Mouse (Mus musculus) liver, embryonic 16.5 days (tissue): ENCODE measurements at regions not wholly inside any gene's neighbourhood (a gene's known extent, or its start where the extent isn't known, plus 50 kb on each side); places are given as distances from the start of the nearest gene placed in this dataset.

Experiments used
- ATAC-seq: fragments of 200-750 bp; cut with Nextera tagmentation; 2 replicates; pipeline ENCODE4 v1.8.0; 2017; ENCODE audit warnings: low read depth, mild to moderate bottlenecking, moderate number of reproducible peaks, moderate library complexity
- H3K27ac ChIP-seq: fragments of 300-500 bp; sonication (generic); 2 replicates; pipeline ENCODE4 v1.5.1; 2014; ENCODE audit warnings: mild to moderate bottlenecking, low read length
- H3K27me3 ChIP-seq: fragments of 300-500 bp; sonication (generic); 2 replicates; pipeline ENCODE4 v1.6.1; 2014; ENCODE audit warnings: low read depth, low read length, mixed read lengths; ENCODE audit not compliant: control insufficient read depth, insufficient read depth
- H3K36me3 ChIP-seq: fragments of 300-500 bp; sonication (generic); 2 replicates; pipeline ENCODE4 v1.6.1; 2014; ENCODE audit warnings: mild to moderate bottlenecking; ENCODE audit not compliant: control insufficient read depth, insufficient read depth
- H3K4me1 ChIP-seq: fragments of 300-500 bp; sonication (generic); 2 replicates; pipeline ENCODE4 v1.6.1; 2014; ENCODE audit warnings: low read depth, low read length, mixed read lengths; ENCODE audit not compliant: control insufficient read depth
- H3K4me2 ChIP-seq: fragments of 300-500 bp; sonication (generic); 2 replicates; pipeline ENCODE4 v1.6.1; 2014; ENCODE audit warnings: low read depth, low read length, mixed read lengths
- H3K4me3 ChIP-seq: fragments of 300-500 bp; sonication (generic); 2 replicates; pipeline ENCODE4 v1.5.1; 2014; ENCODE audit warnings: low read depth, mild to moderate bottlenecking, low read length
- H3K9ac ChIP-seq: fragments of 300-500 bp; sonication (generic); 2 replicates; pipeline ENCODE4 v1.6.1; 2014; ENCODE audit warnings: low read depth, low read length
- H3K9me3 ChIP-seq: fragments of 300-500 bp; sonication (generic); replicated peaks from 2 replicates; pipeline ENCODE4 v1.6.1; 2016; ENCODE audit warnings: low read length; ENCODE audit not compliant: control insufficient read depth
- WGBS: fragments of 180-500 bp; shearing (Covaris S2); extraction: QIAGEN DNeasy Blood & Tissue Kit; methylation state at CpG from one replicate; pipeline ENCODE4 v1.1.7; 2014; ENCODE audit not compliant: insufficient replicate concordance; 5-methylcytosine and 5-hydroxymethylcytosine counted together

- WGBS: 50% methylated on average over 1 of the region's 1 CpGs
- Histone ChIP-seq H3K4me1 (no peaks in the 10 kb centered on the region), H3K27ac (no peak overlapping the region), H3K27me3 (no peaks in the 10 kb centered on the region), H3K36me3 (no peaks in the 10 kb centered on the region), H3K9ac (no peak overlapping the region), H3K9me3 (no peaks in the 10 kb centered on the region), H3K4me3 (no peak overlapping the region), H3K4me2 (no peak overlapping the region)
- no peak for ATAC-seq
These were observed 67.8 kb upstream of the Cxcr4 start for GRCm38 (mm10) chr1:128659857-128660256.

- H3K9ac ChIP-seq: no peak overlapping the region
- H3K4me2 ChIP-seq: no peak overlapping the region
- no peaks in the 10 kb centered on the region for H3K27me3 ChIP-seq
- H3K36me3 ChIP-seq: no peaks in the 10 kb centered on the region
- ATAC-seq: no peak
- WGBS: 17% methylated on average over 2 of the region's 2 CpGs
- no peak overlapping the region for H3K4me3 ChIP-seq
- H3K27ac ChIP-seq: no peak overlapping the region
- no peaks in the 10 kb centered on the region for H3K4me1 ChIP-seq
- no peaks in the 10 kb centered on the region for H3K9me3 ChIP-seq
These were observed 66.7 kb upstream of the Cxcr4 start for GRCm38 (mm10) chr1:128658802-128659201.

GRCm38 (mm10) chr1:128654099-128654862 lies 62.2 kb upstream of the Cxcr4 start:
- no peak overlapping the region for H3K27ac ChIP-seq

GRCm38 (mm10) chr1:128650596-128650995 lies 58.5 kb upstream of the Cxcr4 start:
- ATAC-seq: no peak
- no peak overlapping the region for H3K27ac ChIP-seq
- H3K36me3 ChIP-seq: no peaks in the 10 kb centered on the region
- no peak overlapping the region for H3K9ac ChIP-seq
- no peaks in the 10 kb centered on the region for H3K9me3 ChIP-seq
- WGBS: 57% methylated on average over 2 of the region's 2 CpGs
- H3K4me1 ChIP-seq: no peaks in the 10 kb centered on the region
- H3K4me2 ChIP-seq: no peak overlapping the region
- H3K27me3 ChIP-seq: no peaks in the 10 kb centered on the region
- H3K4me3 ChIP-seq: no peak overlapping the region

More at GRCm38 (mm10) chr1:128654099-128654862, 62.2 kb upstream of the Cxcr4 start:
- WGBS: 34% methylated on average over 5 of the region's 5 CpGs
- H3K4me3 ChIP-seq: no peak overlapping the region
- no peak overlapping the region for H3K4me2 ChIP-seq
- H3K9me3 ChIP-seq: no peaks in the 10 kb centered on the region
- no peak for ATAC-seq
- no peaks in the 10 kb centered on the region for H3K4me1 ChIP-seq
- H3K36me3 ChIP-seq: no peaks in the 10 kb centered on the region
- no peaks in the 10 kb centered on the region for H3K27me3 ChIP-seq
- no peak overlapping the region for H3K9ac ChIP-seq

GRCm38 (mm10) chr1:128649490-128650178 lies 57.5 kb upstream of the Cxcr4 start:
- H3K4me1 ChIP-seq: no peaks in the 10 kb centered on the region
- H3K9ac ChIP-seq: no peak overlapping the region
- no peak overlapping the region for H3K27ac ChIP-seq
- H3K4me3 ChIP-seq: no peak overlapping the region
- H3K36me3 ChIP-seq: no peaks in the 10 kb centered on the region
- no peaks in the 10 kb centered on the region for H3K9me3 ChIP-seq
- no peaks in the 10 kb centered on the region for H3K27me3 ChIP-seq
- 60% methylated on average over 13 of the region's 13 CpGs for WGBS
- H3K4me2 ChIP-seq: no peak overlapping the region
- no peak for ATAC-seq

- Histone ChIP-seq H3K36me3 (no peaks in the 10 kb centered on the region), H3K27ac (no peak overlapping the region)
- WGBS: 37% methylated on average over 4 of the region's 4 CpGs
These were observed 51.3 kb upstream of the Cxcr4 start for GRCm38 (mm10) chr1:128643316-128643776.

GRCm38 (mm10) chr1:128642212-128642611 lies 50.1 kb upstream of the Cxcr4 start:
- Histone ChIP-seq H3K4me3 (no peak overlapping the region), H3K27ac (no peak overlapping the region), H3K9ac (no peak overlapping the region), H3K4me2 (no peak overlapping the region), H3K27me3 (no peaks in the 10 kb centered on the region), H3K4me1 (no peaks in the 10 kb centered on the region), H3K36me3 (no peaks in the 10 kb centered on the region), H3K9me3 (no peaks in the 10 kb centered on the region)
- WGBS: 29% methylated on average over 2 of the region's 2 CpGs
- ATAC-seq: no peak

More at GRCm38 (mm10) chr1:128643316-128643776, 51.3 kb upstream of the Cxcr4 start:
- Histone ChIP-seq H3K4me3 (no peak overlapping the region), H3K4me2 (no peak overlapping the region), H3K27me3 (no peaks in the 10 kb centered on the region), H3K4me1 (no peaks in the 10 kb centered on the region), H3K9ac (no peak overlapping the region), H3K9me3 (no peaks in the 10 kb centered on the region)
- ATAC-seq: no peak
